Mouse (Mus musculus): ENCODE data around the gene Zdhhc9.
A peak's percentile ranks its signal among the peaks of the same experiment; 100 is the strongest.
"Not testable (repeated sequence)": the region's sequence is repeated elsewhere in the genome, so short reads cannot be mapped to it uniquely, and the experiment has no call there.

Gene Zdhhc9

DNA sequence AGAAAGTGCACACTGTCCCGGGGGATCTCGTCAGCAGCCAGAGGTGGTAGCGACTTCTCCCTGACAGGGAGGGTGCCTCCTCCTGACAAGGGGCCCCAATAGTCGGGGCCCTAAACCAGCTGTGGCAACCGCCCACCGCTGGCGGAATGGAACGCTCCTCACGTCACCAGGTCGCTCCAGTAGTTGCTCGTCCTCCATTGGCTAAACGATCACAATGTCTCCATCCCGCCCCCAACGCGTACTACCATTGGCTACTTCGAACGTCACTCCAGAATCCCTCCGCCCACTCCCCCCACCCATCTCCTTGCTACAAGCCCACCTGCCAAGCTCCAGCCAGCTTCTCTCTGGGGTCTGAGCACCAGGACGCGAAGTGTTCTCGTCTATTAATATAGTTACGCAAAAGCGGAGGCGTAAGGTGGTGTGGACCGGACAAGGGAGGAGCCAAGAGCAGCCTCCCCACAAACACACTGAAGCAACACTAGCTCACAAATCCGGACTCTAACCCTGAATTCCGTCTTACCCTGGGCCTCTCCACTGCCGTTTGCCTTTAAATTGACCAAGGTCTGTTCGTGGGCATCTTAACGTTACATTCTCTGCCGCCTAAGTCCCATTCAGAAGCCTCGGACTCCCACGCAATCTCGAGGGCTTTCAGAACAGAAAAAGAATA lies at the start of gene Zdhhc9:
Gene Zdhhc9, minus strand, starts transcription at position 360 of the 667 bp plus-strand sequence.
- peak; percentile 96 for DNase-seq (ENCODE audit: low read depth, low spot score)

DNA sequence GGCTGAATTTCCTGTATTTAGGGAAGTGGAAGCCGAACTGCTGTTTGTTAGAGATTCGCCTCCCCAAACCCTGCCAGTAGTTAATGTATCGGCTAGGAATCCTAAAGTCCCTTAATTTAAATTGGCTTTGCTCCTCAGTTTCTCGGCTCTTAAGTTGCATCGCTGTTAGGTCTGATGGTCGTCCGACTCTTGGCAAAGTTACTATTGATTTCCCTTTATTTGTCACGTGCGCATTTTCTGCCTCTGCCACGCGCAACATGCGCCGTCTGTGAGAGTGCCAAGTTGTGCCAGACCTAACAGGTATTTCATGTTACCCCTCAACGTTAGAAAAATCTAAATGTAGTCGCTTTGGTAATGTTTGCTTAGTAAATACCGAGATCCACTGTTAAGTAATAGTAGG lies 48.3 kb upstream of the Zdhhc9 start:
- DNase-seq (ENCODE audit: low read depth, low spot score), result no peak

DNA sequence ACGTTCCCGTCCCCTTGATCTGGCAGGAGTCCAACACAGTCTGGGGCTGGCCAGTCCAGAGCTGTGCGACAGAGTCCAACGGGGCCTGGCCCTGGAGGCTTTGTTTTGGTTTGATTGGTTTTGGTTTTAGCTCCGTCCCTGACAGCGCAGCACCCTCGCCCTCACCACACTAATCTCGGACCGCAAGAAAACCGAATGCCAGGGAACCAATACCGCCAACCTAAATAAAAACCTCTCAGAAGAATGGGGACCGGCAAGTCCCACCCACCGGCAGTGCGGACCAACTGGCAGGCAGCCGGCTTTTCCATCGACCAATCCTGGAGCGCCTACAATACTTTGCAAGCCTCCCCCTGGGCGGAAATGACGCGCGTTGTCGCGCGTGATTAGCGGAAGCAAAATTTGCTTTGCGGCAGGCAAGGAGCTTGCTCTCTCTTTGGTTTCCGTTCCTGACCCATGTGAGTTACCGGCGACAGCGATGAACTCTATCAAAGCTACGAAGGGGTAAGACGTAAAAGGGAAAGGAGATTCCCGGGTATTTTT lies 47.9 kb upstream of the Zdhhc9 start, which contains the start of gene Utp14a:
Gene Utp14a, plus strand, starts transcription at position 395 of the 540 bp plus-strand sequence.
- peak; percentile 98 for DNase-seq (ENCODE audit: low read depth, low spot score)

DNA sequence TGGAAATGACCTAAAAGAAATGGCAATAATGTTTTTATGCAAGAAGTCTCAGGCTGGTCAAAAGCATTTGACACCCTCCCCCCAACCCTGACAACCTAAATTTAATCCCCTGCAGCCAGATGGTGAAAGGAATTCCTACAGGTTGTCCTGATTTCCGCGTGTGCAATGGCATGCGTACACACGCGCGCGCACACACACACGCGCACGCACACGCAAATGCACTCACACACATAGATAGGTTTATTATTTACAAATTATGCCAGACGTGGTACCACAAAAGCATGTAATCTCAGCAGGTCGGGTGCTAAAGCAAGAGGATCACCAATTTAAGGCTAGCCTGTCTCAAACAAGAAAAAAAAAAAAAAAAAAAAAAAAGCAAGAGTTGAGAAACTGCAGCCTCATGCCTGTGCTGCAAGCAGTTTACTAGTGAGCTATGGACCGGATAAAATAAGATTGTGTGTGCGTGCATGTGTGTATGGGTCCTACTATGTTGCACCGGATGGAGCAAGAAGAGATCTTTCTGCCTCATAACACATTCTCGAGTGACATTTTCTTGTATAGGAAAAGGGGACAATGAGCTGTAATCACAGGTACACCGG lies 47.3 kb upstream of the Zdhhc9 start:
- peak; percentile 47 for DNase-seq (ENCODE audit: low read depth, low spot score)

DNA sequence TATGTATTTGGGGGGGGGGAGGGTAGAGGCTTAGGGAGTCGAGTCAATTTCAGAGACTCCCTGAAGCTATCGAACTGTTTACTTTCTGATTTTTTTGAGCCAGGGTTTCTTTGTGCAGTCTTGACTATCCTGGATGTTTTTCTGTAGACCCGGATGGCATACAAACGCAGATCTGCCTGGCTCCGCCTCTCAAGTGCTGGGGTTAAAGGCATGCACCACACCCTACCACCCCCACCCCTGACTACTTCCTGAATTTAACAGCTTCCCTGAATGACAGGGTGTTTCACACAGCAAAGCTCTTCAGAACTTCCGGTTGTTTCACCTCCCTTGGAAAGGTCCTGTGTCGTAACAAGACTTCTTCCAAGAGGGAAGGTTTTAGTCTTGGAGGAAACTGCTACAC lies 25.7 kb upstream of the Zdhhc9 start:
- no peak for DNase-seq (ENCODE audit: low read depth, low spot score)

DNA sequence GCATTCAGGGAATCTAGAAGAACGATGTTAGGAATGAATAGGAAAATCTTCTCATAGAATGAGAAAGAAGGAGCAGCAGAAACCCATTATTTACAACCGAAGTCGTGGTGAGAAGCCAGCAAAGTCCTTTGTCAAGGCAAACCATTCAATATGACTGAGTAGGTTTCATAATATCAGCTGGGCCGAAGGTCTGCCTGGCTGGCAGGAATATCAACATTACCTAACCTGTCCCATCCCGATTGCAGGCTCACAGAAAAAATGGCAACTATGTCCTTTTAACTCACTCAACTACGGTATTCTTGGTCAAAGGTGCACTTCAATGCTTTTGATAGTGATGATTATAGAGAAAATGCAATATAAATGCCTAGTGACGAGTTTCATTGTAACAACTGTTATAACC lies 17.5 kb upstream of the Zdhhc9 start:
- DNase-seq (ENCODE audit: low read depth, low spot score), result no peak

DNA sequence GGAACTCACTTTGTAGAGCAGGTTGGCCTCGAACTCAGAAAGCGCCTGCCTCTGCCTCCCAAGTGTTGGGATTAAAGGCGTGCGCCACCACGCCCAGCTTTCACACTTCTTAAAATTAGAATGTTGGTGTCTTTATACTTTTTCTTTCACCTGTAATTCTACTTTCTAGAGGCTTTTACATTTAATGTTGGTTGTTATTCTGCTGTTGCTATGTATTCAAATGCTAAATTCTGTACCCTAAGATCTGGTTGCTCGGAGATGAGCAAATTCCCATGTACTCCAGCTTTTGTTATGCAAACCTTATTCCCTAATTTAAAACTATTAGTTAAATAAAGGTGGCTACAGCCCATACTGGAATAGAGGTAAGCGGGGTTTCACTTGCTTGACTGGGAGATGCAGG lies 14.0 kb upstream of the Zdhhc9 start:
- DNase-seq (ENCODE audit: low read depth, low spot score), result no peak

DNA sequence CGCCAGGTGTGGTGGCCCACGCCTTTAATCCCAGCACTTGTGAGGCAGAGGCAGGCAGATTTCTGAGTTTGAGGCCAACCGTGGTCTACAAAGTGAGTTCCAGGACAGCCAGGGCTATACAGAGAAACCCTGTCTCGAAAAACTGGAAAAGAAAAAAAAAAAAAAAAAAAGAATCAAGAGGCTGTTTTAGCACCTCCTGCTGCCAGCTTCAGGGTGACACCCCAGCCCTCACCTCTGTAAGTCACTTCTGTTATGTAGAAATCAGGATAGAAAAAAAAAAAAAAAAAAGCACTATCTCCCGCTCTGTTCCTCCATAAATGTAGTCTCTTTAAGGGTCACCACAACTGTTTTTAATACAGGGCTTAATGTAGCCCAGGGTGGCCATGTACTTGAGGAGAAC lies 10.8 kb upstream of the Zdhhc9 start:
- no peak for DNase-seq (ENCODE audit: low read depth, low spot score)

DNA sequence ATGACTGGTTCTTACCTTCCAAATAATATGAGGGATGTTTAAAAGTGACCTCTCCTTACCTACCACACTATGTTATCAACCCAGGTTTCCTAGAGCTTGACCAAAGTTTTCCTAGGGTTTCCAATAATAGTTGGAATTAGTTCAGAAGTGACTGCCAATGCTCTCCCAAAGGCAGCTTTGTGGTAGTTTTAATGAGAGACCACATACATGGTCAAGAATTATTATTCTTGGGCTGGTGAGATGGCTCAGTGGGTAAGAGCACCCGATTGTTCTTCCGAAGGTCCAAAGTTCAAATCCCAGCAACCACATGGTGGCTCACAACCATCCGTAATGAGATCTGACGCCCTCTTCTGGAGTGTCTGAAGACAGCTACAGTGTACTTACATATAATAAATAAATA lies 1.1 kb upstream of the Zdhhc9 start:
- DNase-seq (ENCODE audit: low read depth, low spot score), result not testable (repeated sequence)

DNA sequence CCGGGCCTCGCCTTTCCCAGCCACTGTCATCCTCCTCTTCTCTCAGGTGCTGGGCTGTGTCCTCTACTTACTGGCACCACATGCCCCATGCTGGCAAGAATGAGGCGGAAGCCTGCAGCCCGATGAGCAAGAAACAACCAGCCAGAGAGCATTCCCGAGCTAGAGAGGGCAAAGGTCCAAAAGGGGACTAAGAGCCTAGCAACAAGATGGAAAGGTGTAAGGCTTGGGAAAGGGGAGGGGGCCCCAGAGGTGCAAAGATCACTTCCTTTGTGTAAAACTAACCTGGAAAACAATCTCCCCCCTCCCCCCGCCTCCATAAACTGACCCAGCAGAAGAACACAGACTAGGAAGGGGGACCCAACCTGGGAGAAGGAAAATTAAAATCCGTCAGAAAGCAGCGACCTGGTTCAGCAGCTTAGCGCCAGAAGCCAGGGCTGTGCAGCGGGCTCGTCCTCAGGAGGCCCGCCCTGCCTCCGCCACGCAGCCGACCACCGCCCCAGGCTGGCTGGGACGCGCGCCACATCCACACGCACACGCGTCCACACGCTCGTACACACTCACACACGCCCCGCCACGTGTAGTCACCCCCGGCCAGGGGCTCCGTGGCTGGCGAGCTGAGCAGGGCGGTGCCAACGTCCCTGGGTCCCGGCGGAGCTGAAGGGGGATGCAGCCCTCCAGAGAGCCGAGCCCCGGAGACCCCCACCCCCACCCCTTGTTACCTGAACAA lies 754 bp downstream of the Zdhhc9 start:
- DNase-seq (ENCODE audit: low read depth, low spot score), result peak; percentile 60

DNA sequence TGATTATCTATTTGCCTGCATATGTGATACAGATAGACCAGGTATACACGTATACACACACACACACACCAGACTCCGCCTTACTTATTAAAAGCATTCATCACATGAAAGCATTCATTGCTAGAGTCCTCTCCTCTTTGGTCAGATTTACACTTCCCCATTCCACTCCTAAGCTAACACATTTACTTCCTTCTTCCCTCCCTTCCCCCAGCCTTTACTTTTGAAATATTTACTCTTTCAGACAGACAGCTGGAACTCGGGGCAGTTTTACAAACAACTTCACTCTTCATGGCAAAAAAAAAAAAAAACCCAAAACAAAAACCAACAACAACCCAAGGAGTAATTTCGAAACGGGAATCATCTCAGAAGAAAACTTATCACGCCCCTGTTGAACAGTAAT lies 4.2 kb downstream of the Zdhhc9 start:
- DNase-seq (ENCODE audit: low read depth, low spot score), result no peak

DNA sequence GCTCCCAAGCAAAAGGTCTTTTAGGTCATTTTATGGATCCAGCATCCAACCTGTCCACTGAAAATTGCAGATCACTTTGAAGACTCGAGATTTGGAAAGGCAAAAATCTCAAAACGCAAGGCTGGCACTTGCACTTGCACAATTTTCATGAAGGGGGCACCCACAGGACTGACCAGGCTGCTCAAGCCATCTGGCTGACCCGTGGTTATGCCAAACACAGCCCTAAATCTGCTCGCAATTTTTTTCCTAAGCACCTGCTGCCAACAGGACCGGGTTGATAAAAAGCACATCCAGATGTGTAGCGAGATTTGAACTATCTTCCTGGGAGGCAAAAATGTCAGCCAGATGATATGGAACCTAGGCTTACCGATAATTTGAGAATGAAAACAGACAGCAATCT lies 4.9 kb downstream of the Zdhhc9 start:
- DNase-seq (ENCODE audit: low read depth, low spot score), result peak; percentile 74

DNA sequence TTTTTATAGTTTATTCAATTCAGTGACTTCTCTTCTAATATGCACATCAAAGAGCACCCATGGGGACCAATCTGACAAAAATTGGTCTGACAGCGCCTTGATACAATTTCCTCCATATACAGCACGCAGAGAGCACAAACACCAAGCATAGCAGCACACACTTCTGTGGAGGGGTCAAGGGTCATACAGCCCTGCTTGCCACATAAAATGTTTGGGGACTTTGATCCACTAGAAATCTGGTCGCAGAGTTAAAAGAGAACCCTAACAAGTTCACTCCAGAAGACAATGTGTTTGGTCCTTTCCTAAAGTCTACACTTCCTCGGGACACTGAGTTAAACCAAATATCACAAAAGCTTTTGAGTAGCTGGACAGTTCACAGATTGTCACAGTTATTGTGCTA lies 5.7 kb downstream of the Zdhhc9 start:
- DNase-seq (ENCODE audit: low read depth, low spot score), result no peak

DNA sequence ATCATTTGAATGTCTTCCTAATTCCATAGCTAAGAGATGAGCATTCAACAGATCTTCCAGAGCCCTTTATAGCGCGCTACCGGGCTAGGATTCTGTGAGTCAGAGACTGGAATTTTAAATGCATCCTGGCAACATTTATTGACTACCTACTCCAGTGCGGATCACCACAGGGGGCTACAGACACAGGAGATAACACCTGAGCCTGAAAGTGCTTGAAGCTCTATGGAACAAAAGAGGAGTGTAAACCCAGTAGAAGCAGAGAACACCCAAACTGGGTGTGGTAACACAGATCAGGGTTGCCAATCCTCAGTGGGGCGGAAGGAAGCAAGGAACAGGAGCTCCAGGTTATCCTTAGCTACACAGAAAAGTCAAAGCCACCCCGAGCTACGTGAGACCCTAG lies 6.2 kb downstream of the Zdhhc9 start:
- DNase-seq (ENCODE audit: low read depth, low spot score), result no peak

DNA sequence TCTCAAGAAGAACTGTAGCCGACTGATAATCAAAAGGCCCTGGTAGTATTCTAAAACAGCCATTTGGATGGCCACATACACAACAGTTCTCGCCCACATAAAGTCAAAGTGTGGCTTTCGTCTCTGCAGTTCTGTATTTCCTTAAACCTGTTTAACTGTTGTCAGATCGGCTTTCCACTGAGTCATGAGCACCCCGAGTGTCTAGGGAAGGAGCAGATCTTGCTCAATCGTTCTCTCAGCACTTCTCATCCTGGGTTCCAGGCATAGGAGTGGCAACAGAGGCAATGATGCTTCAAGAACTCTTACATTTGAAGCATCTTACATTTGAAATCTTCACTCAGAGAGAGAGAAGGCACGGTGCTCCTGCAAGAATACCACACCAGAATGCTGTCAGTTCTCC lies 6.7 kb downstream of the Zdhhc9 start:
- no peak for DNase-seq (ENCODE audit: low read depth, low spot score)

DNA sequence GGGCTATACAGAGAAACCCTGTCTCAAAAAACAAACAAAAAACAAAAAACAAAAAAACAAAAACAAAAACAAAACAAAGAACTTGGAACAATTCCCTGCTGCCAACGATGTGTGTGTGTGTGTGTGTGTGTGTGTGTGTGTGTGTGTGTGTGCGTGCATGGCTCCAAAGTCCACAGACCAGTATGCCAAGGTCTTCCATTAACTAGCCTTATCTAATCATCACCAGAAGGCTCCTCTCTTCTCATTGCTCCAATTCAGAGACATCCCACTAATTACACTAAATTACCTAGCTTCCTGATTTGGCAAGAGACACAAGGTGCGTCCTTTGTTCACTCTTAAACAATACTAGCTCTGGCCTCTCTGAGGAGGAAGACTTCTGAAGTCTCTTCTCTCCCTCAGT lies 8.0 kb downstream of the Zdhhc9 start:
- no peak for DNase-seq (ENCODE audit: low read depth, low spot score)

DNA sequence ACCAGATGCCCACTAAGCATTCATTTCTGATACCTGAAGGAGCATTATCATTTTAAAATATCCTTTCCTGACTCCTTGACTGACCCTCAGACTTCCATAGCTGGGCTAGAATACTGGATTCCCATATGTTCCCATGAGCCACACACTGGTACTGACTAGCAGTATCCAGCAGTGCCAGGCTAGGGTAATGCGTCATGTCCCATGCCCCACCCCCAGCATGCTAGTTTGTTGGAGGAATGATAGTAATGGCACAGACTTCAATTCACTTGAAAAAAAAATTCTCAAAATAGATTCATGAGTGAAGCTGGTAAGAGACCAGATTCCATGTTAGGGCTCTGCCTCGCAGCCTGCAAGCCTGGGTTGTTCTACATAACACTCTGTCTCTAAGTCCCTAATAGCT lies 9.7 kb downstream of the Zdhhc9 start:
- peak; percentile 45 for DNase-seq (ENCODE audit: low read depth, low spot score)

DNA sequence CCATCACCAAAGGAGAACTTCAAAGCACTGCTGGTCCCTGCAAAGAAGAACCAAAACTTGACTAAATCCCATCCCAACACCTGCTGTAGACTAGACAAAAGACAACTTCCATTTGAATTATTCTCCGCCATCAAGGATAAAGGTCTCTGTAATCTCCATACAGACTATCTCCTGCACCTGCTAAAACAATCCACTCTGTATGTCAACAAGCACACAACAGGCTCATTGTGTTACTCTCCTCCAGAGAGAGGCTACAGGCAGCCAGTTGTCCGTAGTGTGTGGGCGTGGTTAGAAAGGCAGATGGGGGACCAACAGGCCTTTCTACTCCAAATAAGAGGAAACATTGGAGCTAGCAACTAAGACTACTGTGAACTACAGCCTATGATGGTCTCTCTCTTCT lies 10.8 kb downstream of the Zdhhc9 start:
- DNase-seq (ENCODE audit: low read depth, low spot score), result peak; percentile 74

DNA sequence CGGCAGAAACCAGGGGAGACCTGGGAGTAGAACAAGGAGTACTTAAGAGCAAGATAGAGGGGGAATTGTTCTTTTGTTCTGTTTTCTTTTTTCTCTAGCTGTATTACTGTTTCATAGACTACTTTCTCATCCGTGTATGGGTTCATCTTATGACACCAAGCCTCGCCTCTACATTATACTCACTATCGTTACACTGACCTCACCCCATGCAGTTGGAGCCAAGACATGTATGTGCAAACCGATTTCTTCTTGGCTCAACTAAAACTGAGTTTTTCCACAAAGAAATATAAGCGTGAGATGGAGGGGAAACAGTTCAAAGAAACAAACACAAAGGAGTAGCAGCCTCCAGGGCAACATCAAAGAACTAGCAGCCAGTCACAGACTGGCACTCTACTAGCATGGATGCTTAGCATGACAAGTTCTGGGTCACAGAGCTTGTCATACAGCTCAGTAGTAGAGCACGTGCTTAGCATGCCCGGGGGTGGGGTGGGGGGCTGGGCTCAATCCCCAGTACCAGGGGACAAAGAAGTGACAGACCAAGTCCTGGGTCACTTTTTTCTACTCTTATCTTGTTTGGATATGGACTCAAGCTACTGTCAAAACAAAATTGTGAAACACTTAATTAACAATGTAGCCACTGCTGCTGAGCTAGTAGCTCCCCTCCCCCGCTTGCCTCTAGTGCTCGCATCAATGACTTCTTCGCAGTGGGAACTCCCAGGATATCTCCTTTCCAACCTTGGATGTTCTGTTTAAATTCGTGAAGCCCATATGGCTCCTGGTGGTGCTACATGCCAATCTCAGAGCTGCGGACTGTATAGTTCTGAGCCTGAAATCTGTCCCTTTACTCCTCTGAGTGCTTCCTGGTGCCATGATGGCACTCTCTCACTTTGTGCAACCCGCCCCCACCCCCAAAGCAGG lies 15.2 kb downstream of the Zdhhc9 start:
- peak; percentile 28 for DNase-seq (ENCODE audit: low read depth, low spot score)

DNA sequence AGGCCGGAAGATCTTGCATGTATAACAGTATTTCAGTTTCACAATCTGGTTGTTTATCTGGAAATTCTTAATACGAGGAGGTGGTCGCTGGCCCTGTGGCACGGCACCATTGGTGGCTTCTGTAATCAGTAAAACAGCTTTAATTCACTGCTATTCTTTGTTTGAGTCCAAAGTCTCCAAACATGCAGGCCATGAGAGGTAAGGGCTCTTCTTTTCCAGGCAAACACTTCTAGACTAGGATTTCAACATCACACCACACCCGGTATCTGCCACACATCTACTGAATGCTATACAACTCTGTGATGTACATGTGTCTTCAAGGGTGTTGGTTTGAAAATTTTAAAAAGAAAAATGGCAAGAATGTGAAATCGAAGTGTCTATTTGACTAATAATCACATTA lies 17.4 kb downstream of the Zdhhc9 start:
- DNase-seq (ENCODE audit: low read depth, low spot score), result no peak

DNA sequence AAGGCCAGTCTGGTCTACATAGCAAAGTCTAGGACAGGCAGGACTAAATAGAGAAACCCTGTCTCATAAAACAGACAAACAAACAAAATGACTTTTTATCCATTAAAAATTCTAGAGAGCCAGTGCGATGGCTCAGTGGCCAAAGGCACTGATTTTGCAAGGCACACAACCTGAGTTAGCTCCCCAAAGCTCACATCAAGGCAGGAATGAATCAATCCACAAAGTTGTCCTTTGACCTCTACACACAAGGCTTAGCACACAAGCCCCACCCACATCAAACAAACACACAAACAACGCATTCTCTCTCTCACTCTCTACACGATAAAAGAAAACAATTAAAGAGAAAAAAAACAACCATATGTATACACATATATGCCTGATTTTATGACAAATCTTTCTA lies 24.0 kb downstream of the Zdhhc9 start:
- DNase-seq (ENCODE audit: low read depth, low spot score), result no peak

DNA sequence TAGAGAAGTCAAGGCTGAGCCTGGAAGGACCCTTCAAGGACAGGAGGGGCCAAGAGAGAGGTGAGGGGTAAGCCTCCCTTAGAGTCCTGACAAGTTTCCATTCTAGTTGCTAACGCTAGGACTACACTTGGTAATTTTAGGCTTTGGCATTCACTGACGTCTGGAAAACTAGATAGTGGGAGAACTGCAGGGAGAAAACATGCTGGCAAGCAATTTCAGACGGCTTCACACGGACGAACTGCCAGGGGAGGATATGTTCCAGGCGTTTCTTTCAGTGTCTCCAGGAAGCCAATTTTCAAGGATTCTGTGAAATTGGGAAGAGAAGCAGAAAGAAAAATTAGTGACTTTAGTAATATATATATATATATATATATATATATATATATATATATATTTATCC lies 26.8 kb downstream of the Zdhhc9 start:
- DNase-seq (ENCODE audit: low read depth, low spot score), result peak; percentile 55
